Mouse (Mus musculus) CD4-positive, CD25-positive, alpha-beta regulatory T cell, adult 4 months (primary cell): ENCODE data around the gene Senp8. TPM values are rescaled to one million over a fixed set of nuclear protein-coding genes. Genes with fewer than 3 reads are reported as not detected.

Source experiments
- ATAC-seq: one replicate; pipeline ENCODE4 v1.8.0; 2017
- polyA plus RNA-seq, 2 experiments: library from polyadenylated mRNA; unstranded; fragments of 100-300 nt; shearing (Covaris generic); gene quantifications; one replicate each; pipeline ENCODE4 v1.2.1; 2017

Senp8 gene
- polyA plus RNA-seq, 2 experiments from 2014 or later = 6.4 to 7.2 TPM

- no peak for ATAC-seq
These were observed 41.3 kb downstream of the Senp8 start for GRCm38 (mm10) chr9:59709225-59709624.

GRCm38 (mm10) chr9:59706850-59707825 is 43.4 kb downstream of the Senp8 start:
- ATAC-seq = no peak

GRCm38 (mm10) chr9:59703099-59703498 is 47.4 kb downstream of the Senp8 start:
- ATAC-seq = no peak

GRCm38 (mm10) chr9:59701094-59701493 is 49.4 kb downstream of the Senp8 start:
- no peak for ATAC-seq

GRCm38 (mm10) chr9:59696381-59696780 is 54.1 kb downstream of the Senp8 start:
- no peak for ATAC-seq

- ATAC-seq = no peak
These were observed 55.1 kb downstream of the Senp8 start for GRCm38 (mm10) chr9:59695451-59695813.

- no peak for ATAC-seq
These were observed 55.7 kb downstream of the Senp8 start for GRCm38 (mm10) chr9:59694571-59695450.

GRCm38 (mm10) chr9:59692145-59692544 is 58.4 kb downstream of the Senp8 start:
- no peak for ATAC-seq

GRCm38 (mm10) chr9:59691635-59692094 is 58.8 kb downstream of the Senp8 start:
- no peak for ATAC-seq

- ATAC-seq = no peak
These were observed 63.0 kb downstream of the Senp8 start for GRCm38 (mm10) chr9:59687416-59688046.

Other genes with a start within 250 kb of the Senp8 start
- gene Hexa, start 211.2 kb downstream of the Senp8 start, polyA plus RNA-seq = 10 to 100 TPM; 37.1 to 56.0 TPM
- gene Tmem202, start 210.9 kb downstream of the Senp8 start, polyA plus RNA-seq = 1 to 10 TPM in 1 of 2 experiments, under 1 TPM in 1; 0.89 to 1.4 TPM
- gene Celf6, start 172.8 kb downstream of the Senp8 start, polyA plus RNA-seq = not detected
- gene Parp6, start 133.4 kb downstream of the Senp8 start, polyA plus RNA-seq = 10 to 100 TPM; 35.0 to 53.6 TPM
- 1,000 to 10,000 TPM in 1 of 2 experiments, 100 to 1,000 TPM in 1; 810 to 1,266 TPM for gene Pkm, start 94.3 kb downstream of the Senp8 start, polyA plus RNA-seq
- gene Gramd2, start 70.6 kb downstream of the Senp8 start, polyA plus RNA-seq = not detected
- gene Myo9a, start 186 bp upstream of the Senp8 start, polyA plus RNA-seq = 10 to 100 TPM; 42.0 to 61.6 TPM
- gene Nr2e3, start 209.9 kb upstream of the Senp8 start, polyA plus RNA-seq = not detected